Mouse (Mus musculus) T-cell, adult 2 months (primary cell): ENCODE results near the gene Actl10.

ENCODE experiments used
- DNase-seq: peaks from one replicate; pipeline ENCODE4 v3.0.0; 2022; ENCODE audit warnings: low spot score

The Actl10 gene

GRCm38 (mm10) chr2:154551476-154551875 lies at the start of gene Actl10:
TSS of gene Actl10 (plus strand) at chr2:154551776.
- DNase-seq = no peak

- DNase-seq = no peak
These were observed 44.5 kb upstream of the Actl10 start for GRCm38 (mm10) chr2:154507076-154507475.

GRCm38 (mm10) chr2:154507566-154508283 lies 43.9 kb upstream of the Actl10 start:
- DNase-seq = no peak

GRCm38 (mm10) chr2:154508450-154508849 lies 43.1 kb upstream of the Actl10 start:
- DNase-seq = no peak

- DNase-seq = no peak
These were observed 41.4 kb upstream of the Actl10 start for GRCm38 (mm10) chr2:154510141-154510540.

- no peak for DNase-seq
These were observed 34.6 kb upstream of the Actl10 start for GRCm38 (mm10) chr2:154516944-154517343.

- DNase-seq = no peak
These were observed 34.2 kb upstream of the Actl10 start for GRCm38 (mm10) chr2:154517424-154517823.

- no peak for DNase-seq
These were observed 30.1 kb upstream of the Actl10 start for GRCm38 (mm10) chr2:154521449-154521848.

- no peak for DNase-seq
These were observed 29.2 kb upstream of the Actl10 start for GRCm38 (mm10) chr2:154522334-154522733.

GRCm38 (mm10) chr2:154525285-154525684 lies 26.3 kb upstream of the Actl10 start:
- DNase-seq = no peak

GRCm38 (mm10) chr2:154526531-154526930 lies 25.0 kb upstream of the Actl10 start:
- DNase-seq = no peak

GRCm38 (mm10) chr2:154532888-154533287 lies 18.7 kb upstream of the Actl10 start:
- DNase-seq = no peak

- DNase-seq = no peak
These were observed 16.8 kb upstream of the Actl10 start for GRCm38 (mm10) chr2:154534704-154535270.

GRCm38 (mm10) chr2:154538310-154538709 lies 13.3 kb upstream of the Actl10 start:
- DNase-seq = no peak

- DNase-seq = no peak
These were observed 12.9 kb upstream of the Actl10 start for GRCm38 (mm10) chr2:154538710-154539109.

- DNase-seq = no peak
These were observed 11.9 kb upstream of the Actl10 start for GRCm38 (mm10) chr2:154539720-154540119.

GRCm38 (mm10) chr2:154541630-154542029 lies 9.9 kb upstream of the Actl10 start:
- DNase-seq = no peak

GRCm38 (mm10) chr2:154543567-154544347 lies 7.8 kb upstream of the Actl10 start:
- no peak for DNase-seq

GRCm38 (mm10) chr2:154546711-154547110 lies 4.9 kb upstream of the Actl10 start, which contains the start of gene 1700003F12Rik:
TSS of gene 1700003F12Rik (plus strand) at chr2:154547085.
- DNase-seq = no peak

GRCm38 (mm10) chr2:154548688-154549087 lies 2.9 kb upstream of the Actl10 start:
- no peak for DNase-seq

GRCm38 (mm10) chr2:154549127-154549885 lies 2.3 kb upstream of the Actl10 start:
- no peak for DNase-seq

- DNase-seq = no peak
These were observed 1.7 kb upstream of the Actl10 start for GRCm38 (mm10) chr2:154549886-154550189.
